Mouse (Mus musculus) bone marrow, adult 2 months (tissue): ENCODE measurements around the gene Lalba. TPM values are rescaled to one million over a fixed set of nuclear protein-coding genes. Genes with fewer than 3 reads are reported as not detected.
A peak's percentile ranks its signal among the peaks of the same experiment; 100 is the strongest.

Experiments used
- H3K27ac ChIP-seq: fragments of 200-500 bp; 2 replicates; pipeline ENCODE4 v1.5.1; 2012; ENCODE audit warnings: low read depth, mild to moderate bottlenecking, control low read depth, inconsistent platforms, low read length; ENCODE audit not compliant: control insufficient read depth, poor library complexity, insufficient read depth
- H3K4me1 ChIP-seq: fragments of 200-500 bp; 2 replicates; pipeline ENCODE4 v1.6.1; 2011; ENCODE audit warnings: low read length; ENCODE audit not compliant: control insufficient read depth, insufficient read depth
- H3K4me3 ChIP-seq: fragments of 200-500 bp; replicated peaks from 2 replicates; pipeline ENCODE3; 2011; ENCODE audit warnings: mild to moderate bottlenecking, low read depth, low read length, control low read depth; ENCODE audit not compliant: control insufficient read depth
- CTCF ChIP-seq: fragments of 200-500 bp; IDR thresholded peaks from 2 replicates; pipeline ENCODE4 v1.5.1; 2011; ENCODE audit warnings: low read length, control low read depth; ENCODE audit not compliant: control insufficient read depth, insufficient read depth
- POLR2A ChIP-seq: fragments of 200-500 bp; IDR thresholded peaks from 2 replicates; pipeline ENCODE4 v1.6.1; 2011; ENCODE audit warnings: low read depth, mild to moderate bottlenecking, control low read depth, low read length, borderline replicate concordance; ENCODE audit not compliant: control insufficient read depth
- WGBS: fragments of 180-500 bp; shearing (Covaris S2); methylation state at CpG from one replicate; pipeline ENCODE4 v1.1.7; 2018; 5-methylcytosine and 5-hydroxymethylcytosine counted together
- polyA plus RNA-seq: library from polyadenylated mRNA; stranded (reverse); fragments of >200 nt; gene quantifications from 2 replicates; pipeline ENCODE4 v1.2.4, GENCODE M21; 2011; ENCODE audit warnings: low replicate concordance; ENCODE audit not compliant: missing spikeins, insufficient read depth, insufficient read length

Lalba gene
- polyA plus RNA-seq, 1 experiment, result not detected

DNA sequence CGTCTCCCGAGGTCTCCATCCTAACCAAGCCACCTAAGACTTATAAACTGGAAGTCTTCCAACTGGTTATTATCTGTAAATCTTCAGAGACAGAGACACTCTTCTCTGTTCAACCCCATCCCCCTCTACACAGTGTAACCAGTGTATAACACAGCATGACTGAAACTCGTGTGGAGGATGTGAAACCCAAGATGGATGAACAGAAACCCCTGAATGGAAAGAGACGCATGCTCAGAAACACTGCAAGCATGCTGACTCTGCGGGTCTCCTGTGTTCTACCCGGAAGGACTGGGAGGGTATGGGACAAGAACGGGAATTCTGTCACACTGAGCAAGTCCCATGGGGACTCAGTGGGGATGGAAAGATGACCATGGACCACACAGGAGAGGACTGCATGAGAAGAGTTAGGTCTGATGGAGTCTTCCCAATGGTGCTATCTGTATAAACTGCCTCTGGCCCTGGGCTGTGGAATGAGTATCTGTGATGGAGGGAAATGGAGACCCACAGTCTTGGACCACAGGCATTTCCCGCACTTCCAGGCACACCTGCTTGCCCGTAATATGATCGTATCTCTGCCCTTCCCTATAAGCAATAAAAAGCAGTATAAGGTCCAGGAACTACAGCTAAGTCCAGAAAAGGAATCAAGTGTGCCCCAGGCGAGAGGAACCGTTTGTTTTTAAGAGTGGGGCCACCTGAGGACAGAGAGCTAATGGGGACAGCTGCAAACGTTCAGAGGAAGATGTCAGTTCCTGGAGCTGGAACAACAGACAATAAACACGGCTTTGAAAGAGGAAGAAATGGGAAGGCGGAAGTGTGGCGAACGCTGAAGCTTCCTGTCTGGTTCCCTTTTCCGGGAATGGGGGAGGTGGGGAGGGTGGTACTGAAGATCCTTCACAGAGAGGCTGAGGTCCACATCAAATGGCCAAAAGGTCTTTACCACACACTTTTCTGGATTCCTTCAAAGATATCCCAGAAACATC is 1.7 kb upstream of the Lalba start:
- peak overlapping the region; percentile 85 for H3K27ac ChIP-seq
- 23% methylated on average over 18 of the region's 18 CpGs for WGBS
- no peak overlapping the region for H3K4me3 ChIP-seq
- TF ChIP-seq CTCF (no peak), POLR2A (no peak)
- H3K4me1 ChIP-seq, result peaks cover 3% of the 10 kb centered on the region

DNA sequence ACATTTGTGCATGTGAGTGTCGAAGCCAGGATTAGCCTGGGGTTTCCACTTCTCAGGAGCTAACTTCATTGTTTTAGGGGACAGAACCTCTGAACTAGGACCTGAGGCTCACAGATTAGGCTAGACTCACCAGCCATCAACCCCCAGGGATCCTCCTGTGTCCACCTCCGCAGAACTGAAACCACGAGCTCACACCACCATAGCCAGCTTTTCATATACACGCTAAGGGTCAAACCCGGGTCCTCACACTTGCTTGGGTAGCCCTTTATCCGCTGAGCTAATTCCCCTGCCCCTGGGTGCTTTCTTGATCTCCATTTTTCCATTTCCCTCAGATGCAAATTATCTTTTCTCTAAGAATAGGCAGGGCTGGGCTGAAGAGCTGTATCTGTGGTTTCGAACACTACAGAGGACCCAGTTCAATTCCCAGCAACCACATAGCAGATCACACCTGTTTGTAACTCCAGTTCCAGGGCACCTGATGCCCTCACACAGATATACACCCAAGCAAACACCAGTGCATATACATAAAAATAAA is 2.9 kb downstream of the Lalba start:
- WGBS, result 70% methylated on average over 7 of the region's 7 CpGs
- TF ChIP-seq CTCF, result no peak
- TF ChIP-seq POLR2A, result no peak
- no peak overlapping the region for H3K27ac ChIP-seq
- peaks cover 3% of the 10 kb centered on the region for H3K4me1 ChIP-seq
- H3K4me3 ChIP-seq, result no peak overlapping the region

DNA sequence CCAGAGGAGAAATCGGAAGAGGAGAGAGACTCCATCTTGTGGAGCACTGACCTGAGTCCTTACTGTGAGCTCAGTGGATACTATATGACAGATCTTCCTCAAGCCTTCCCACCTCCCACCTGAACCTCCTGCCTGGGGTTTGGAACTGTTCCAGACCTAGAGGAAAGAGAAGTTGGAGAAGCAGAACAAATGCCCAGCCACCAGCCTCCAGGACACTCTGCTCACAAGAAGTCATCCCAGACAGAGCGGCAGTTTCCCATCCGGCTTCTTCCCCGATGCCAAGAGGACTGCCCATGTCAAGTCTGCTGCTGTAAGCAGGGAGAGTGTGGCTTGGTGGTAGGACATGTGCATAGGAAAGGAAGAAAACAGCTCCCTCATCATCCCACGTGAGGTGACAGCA is 6.2 kb downstream of the Lalba start:
- no peak for TF ChIP-seq CTCF
- TF ChIP-seq POLR2A, result no peak
- no peak overlapping the region for H3K4me3 ChIP-seq
- WGBS, result 66% methylated on average over 5 of the region's 5 CpGs
- no peaks in the 10 kb centered on the region for H3K4me1 ChIP-seq
- H3K27ac ChIP-seq, result no peak overlapping the region

DNA sequence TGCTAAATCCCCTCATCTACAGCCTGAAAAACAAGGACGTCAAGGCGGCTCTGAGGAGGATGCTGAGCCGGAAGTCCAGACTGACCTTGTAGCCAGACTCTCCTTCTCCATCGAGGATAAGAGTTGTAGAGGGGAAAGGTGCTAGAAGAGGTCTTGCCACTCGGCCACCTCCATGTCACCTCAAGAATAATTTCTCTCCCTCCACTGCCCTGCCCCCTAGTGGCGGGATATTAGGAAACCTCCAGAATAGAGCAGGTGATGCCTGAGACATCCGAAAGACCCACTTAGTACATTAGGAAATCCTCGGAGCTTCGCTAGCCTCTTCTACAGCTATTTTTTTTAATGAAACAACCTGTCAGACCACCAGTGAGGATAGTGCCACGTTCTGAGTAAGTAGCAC is 7.1 kb downstream of the Lalba start:
- no peaks in the 10 kb centered on the region for H3K4me1 ChIP-seq
- no peak for TF ChIP-seq POLR2A
- peak; percentile 62; the same call in 1 of the 2 replicates for TF ChIP-seq CTCF
- 43% methylated on average over 10 of the region's 10 CpGs for WGBS
- no peak overlapping the region for H3K27ac ChIP-seq
- H3K4me3 ChIP-seq, result no peak overlapping the region

DNA sequence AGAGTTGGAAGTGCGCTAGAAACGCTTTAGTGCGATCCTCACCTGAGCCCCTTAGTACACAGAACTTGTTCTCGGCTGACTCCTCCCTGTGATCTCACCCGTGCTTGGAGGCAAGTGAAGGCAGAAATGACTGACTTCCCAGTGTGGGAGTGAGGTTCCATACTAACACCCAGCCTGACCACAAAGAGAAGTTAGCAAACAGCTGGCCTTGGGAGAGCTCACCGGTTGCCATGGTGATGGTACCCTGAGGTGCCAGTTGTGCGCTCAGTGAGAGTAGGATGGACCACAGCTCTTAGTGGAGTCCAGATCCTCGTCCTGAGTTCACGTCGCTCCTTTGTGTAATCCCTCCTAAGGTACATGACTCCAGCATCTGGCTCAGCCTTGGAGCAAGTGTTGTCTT is 7.6 kb downstream of the Lalba start:
- no peaks in the 10 kb centered on the region for H3K4me1 ChIP-seq

DNA sequence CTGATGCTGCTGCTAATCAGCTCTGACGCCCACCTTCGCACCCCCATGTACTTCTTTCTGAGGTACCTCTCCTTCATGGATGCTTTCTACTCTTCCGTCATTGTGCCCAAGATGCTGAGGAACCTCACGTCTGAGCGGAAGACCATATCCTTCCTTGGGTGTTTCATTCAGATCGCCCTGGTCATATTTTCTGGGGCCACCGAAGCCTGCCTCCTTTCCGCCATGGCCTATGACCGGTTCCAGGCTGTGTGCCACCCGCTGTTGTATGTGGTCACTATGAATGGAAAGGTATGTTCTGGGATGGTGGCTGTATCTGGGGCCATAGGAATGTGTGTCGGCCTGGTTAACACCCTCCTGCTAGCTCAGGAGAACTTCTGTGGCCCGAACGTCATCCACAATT is 11.0 kb downstream of the Lalba start:
- Histone ChIP-seq H3K4me1 (no peaks in the 10 kb centered on the region), H3K27ac (no peak overlapping the region), H3K4me3 (no peak overlapping the region)
- TF ChIP-seq CTCF, result no peak
- no peak for TF ChIP-seq POLR2A
- whole genome bisulfite sequencing, result 83% methylated on average over 13 of the region's 13 CpGs

More for the DNA sequence above, 7.6 kb downstream of the Lalba start:
- no peak for TF ChIP-seq POLR2A
- no peak for TF ChIP-seq CTCF
- no peak overlapping the region for H3K27ac ChIP-seq
- WGBS, result 76% methylated on average over 10 of the region's 10 CpGs
- no peak overlapping the region for H3K4me3 ChIP-seq

DNA sequence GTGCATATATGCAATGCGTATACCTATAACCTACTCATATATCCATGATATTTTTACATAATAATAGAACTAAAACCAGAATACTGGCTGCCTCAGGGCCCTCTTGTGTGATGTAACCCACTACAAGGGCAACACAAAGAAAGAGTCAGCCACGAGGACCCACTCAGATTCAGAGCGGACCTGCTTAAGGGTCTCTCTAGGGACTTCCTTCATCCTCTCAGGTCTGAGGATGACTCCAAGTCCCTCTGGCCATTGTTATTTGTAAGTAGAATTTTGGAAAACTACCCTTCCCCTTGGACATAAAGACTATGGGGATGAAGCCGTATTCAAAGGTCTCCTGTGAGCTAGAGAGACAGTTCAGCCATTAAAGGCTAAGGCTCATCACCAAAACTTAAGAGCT is 12.9 kb downstream of the Lalba start, which contains the start of gene OR5BS1P:
Gene OR5BS1P (plus strand): TSS at position 301 of the 400 bp plus-strand sequence.
- H3K4me3 ChIP-seq, result no peak within 1 kb of the TSS
- WGBS, result 86% methylated on average over 4 of the region's 4 CpGs
- no peak within 1 kb of the TSS for H3K27ac ChIP-seq
- TF ChIP-seq POLR2A (no peak), CTCF (no peak)
- H3K4me1 ChIP-seq, result no peaks in the 10 kb centered on the region

DNA sequence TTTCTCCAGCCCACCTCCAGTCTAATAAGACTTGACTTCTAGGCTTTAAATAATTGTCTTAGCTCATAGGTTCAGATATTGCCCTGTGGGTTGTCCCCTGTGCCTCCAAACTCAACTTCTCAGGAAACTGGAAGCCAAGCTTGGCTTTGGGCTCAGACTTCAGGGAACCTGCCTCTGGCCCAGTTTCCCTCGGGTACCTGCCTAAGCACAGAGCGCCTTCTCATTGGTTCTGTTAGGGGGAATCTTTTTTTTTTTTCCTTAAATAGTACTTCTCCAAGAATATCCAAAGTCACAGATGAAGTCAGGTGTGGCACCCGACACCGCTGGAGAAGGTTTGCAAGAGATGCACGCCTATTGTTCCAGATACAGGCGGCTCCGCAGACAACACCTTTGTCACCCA is 30.2 kb downstream of the Lalba start, which contains the start of gene Olfr281:
Gene Olfr281 (plus strand): TSS at position 301 of the 400 bp plus-strand sequence.
- no peak for TF ChIP-seq CTCF
- TF ChIP-seq POLR2A, result no peak
- H3K4me3 ChIP-seq, result no peak within 1 kb of the TSS
- no peaks in the 10 kb centered on the region for H3K4me1 ChIP-seq
- H3K27ac ChIP-seq, result no peak within 1 kb of the TSS
- 86% methylated on average over 7 of the region's 7 CpGs for WGBS

DNA sequence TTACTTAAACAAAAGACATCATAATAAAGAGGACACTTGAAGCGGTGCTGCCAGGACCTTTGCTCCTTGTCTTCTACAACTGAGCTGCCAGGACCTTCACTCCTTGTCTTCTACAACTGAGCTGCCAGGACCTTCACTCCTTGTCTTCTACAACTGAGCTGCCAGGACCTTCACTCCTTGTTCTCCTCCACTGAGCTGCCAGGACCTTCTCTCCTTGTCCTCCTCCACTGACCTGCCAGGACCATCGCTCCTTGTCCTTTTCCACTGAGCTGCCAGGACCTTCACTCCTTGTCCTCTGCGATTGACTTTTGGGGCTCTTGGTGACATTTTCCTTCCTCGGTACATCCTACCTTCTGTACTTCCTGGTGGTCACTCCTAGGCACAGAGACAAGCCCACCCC is 34.0 kb downstream of the Lalba start:
- Histone ChIP-seq H3K4me3 (no peak overlapping the region), H3K4me1 (no peaks in the 10 kb centered on the region), H3K27ac (no peak overlapping the region)
- TF ChIP-seq CTCF (no peak), POLR2A (no peak)
- 62% methylated on average over 4 of the region's 4 CpGs for WGBS
